Mouse (Mus musculus) neural tube, embryonic 13.5 days (tissue): ENCODE results near the gene Lmo3. TPM values are rescaled to one million over a fixed set of nuclear protein-coding genes. Genes with fewer than 3 reads are reported as not detected.

Experiments used
- ATAC-seq: fragments of 200-750 bp; cut with Nextera tagmentation; 2 replicates; pipeline ENCODE4 v1.8.0; 2017; ENCODE audit warnings: low read depth, mild to moderate bottlenecking, moderate TSS enrichment, moderate library complexity
- H3K27ac ChIP-seq: fragments of 300-500 bp; sonication (generic); replicated peaks from 2 replicates; pipeline ENCODE4 v1.5.1; 2015; ENCODE audit warnings: moderate library complexity, mild to moderate bottlenecking, inconsistent platforms
- H3K27me3 ChIP-seq: fragments of 300-500 bp; sonication (generic); 2 replicates; pipeline ENCODE4 v1.6.1; 2015; ENCODE audit warnings: mild to moderate bottlenecking, inconsistent platforms
- H3K36me3 ChIP-seq: fragments of 300-500 bp; sonication (generic); 2 replicates; pipeline ENCODE4 v1.6.1; 2015; ENCODE audit warnings: mild to moderate bottlenecking, inconsistent platforms
- H3K4me1 ChIP-seq: fragments of 300-500 bp; sonication (generic); replicated peaks from 2 replicates; pipeline ENCODE4 v1.6.1; 2015; ENCODE audit warnings: inconsistent platforms
- H3K4me2 ChIP-seq: fragments of 300-500 bp; sonication (generic); 2 replicates; pipeline ENCODE4 v1.6.1; 2015; ENCODE audit warnings: inconsistent platforms, mild to moderate bottlenecking, moderate library complexity
- H3K4me3 ChIP-seq: fragments of 300-500 bp; sonication (generic); 2 replicates; pipeline ENCODE4 v1.5.1; 2015; ENCODE audit warnings: mild to moderate bottlenecking, inconsistent platforms
- H3K9ac ChIP-seq: fragments of 300-500 bp; sonication (generic); 2 replicates; pipeline ENCODE4 v1.6.1; 2015; ENCODE audit warnings: moderate library complexity, mild to moderate bottlenecking, inconsistent platforms
- H3K9me3 ChIP-seq: fragments of 300-500 bp; sonication (generic); 2 replicates; pipeline ENCODE4 v1.6.1; 2016; ENCODE audit warnings: inconsistent platforms
- WGBS: fragments of 180-500 bp; shearing (Covaris S2); methylation state at CpG from one replicate; pipeline ENCODE4 v1.1.7; 2015; 5-methylcytosine and 5-hydroxymethylcytosine counted together
- polyA plus RNA-seq: library from polyadenylated mRNA; unstranded; fragments of >200 nt; fragmentation: Nextera tagmentation; extraction: Ambion mirVana; gene quantifications from 2 replicates; pipeline ENCODE4 v1.2.1, GENCODE M21; 2015

Gene Lmo3
- polyA plus RNA-seq, result 44.9 and 49.3 TPM in 2 replicates

DNA sequence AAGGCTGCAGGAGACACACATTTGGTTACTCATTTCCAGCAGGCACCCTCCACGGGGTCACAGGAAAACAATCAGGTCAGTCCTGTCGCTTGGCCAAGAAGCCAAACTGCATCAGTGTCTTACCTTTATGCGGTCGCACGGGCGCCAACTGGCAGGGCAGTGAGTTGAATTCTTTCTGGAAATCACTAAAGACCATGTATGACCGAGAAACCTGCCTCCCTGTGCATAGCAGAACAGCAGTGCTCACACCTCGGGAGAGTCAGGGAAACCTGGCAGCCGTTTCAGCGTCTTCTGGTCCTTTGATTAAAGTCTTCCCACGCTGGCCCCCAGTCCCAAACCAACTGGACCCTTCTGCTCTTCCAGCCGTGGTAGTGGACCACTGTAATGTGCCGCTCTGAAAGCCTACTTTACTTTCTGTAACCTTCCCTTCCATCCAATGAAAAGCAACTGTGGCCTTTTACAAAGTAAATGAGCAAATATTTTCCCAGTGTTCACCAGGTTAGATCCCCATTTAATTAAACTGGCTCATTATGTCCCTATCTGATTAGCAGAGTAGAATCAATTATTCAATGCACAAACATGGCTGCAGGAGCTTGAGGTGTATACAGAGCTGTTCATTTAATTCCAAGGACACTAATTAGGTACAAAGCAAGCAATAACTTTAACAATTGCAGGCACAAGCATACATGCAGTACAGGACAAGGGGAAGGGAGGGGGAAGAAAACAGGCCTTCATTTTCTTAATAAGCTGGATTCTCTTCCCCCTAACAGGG, at the start of gene Lmo3:
Lmo3 (minus strand) TSS at position 235 of the 772 bp plus-strand sequence.
- no peak within 1 kb of the TSS for H3K4me3 ChIP-seq
- H3K27ac ChIP-seq, result peak within 1 kb of the TSS; percentile 28; the same call in 1 of the 2 replicates
- H3K4me1 ChIP-seq, result peaks cover 19% of the 10 kb centered on the region
- no peaks in the 10 kb centered on the region for H3K36me3 ChIP-seq
- ATAC-seq, result peak; percentile 82
- WGBS, result 72% methylated on average over 13 of the region's 13 CpGs
- H3K9ac ChIP-seq, result no peak within 1 kb of the TSS
- no peaks in the 10 kb centered on the region for H3K27me3 ChIP-seq
- H3K4me2 ChIP-seq, result no peak within 1 kb of the TSS
- no peaks in the 10 kb centered on the region for H3K9me3 ChIP-seq

DNA sequence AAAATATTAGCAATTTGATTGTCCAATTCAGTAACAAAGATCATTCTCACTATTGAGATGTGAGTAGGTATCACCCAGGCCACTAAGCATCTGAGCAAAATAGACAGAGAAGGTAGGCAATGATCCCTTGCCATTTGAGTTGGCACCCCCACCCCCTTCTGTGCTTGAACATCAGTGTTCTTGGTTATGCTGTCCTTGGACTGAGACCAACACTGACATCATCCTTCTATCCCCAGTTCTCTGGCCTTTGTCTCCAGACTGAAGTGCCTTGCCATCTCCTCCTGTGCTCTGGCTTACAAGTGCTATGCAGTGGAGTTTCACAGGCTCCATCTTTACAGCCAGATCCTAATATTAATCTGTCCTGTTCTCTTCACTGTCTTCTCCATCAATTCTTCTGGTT, 39.0 kb upstream of the Lmo3 start:
- H3K4me2 ChIP-seq, result no peak overlapping the region
- H3K4me3 ChIP-seq, result no peak overlapping the region
- no peak overlapping the region for H3K9ac ChIP-seq
- ATAC-seq, result no peak
- no peak overlapping the region for H3K27ac ChIP-seq
- no peaks in the 10 kb centered on the region for H3K27me3 ChIP-seq
- no peaks in the 10 kb centered on the region for H3K36me3 ChIP-seq
- no peaks in the 10 kb centered on the region for H3K9me3 ChIP-seq
- H3K4me1 ChIP-seq, result no peaks in the 10 kb centered on the region

DNA sequence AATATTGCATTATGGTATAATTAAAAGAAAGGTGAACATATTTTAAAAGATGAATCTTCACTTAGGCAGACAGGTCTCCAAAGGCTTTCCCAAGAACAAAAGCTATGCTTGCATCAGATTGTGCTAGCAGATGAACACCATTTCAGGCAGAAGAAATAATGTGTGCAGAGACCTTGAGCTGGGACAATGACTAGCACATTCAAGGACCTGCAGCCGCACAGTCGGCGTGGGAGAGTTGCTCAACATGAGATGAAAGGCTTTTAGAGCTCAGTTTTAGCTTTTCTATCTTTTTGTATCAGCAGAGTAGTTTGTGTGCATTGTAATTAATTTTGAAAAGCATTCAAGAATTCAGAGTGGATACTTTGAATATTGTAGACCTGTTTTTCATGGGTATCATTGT, 36.6 kb upstream of the Lmo3 start:
- 89% methylated on average over 3 of the region's 3 CpGs for WGBS
- Histone ChIP-seq H3K4me3 (no peak overlapping the region), H3K4me2 (no peak overlapping the region), H3K9me3 (no peaks in the 10 kb centered on the region), H3K36me3 (no peaks in the 10 kb centered on the region), H3K9ac (no peak overlapping the region), H3K4me1 (no peaks in the 10 kb centered on the region), H3K27me3 (no peaks in the 10 kb centered on the region), H3K27ac (no peak overlapping the region)
- no peak for ATAC-seq

DNA sequence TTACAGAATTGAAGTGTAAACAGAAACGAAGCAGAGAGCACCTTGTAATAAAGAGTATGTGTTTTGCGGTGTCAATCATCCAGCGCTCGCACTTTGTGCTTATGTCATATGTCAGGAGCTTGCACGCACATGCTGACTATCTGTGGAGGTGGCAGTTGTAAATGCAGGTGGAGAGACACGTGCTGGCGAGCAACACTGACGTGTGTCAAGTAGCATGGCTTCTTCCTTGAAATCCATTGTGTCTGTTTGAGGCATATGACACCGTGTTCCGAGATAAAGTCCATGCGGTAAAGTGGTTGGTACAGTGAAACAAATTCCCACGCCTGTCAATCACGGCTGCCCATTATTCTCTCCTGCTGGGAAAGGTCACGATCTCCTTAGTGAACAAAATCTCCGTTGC, 15.2 kb upstream of the Lmo3 start:
- no peaks in the 10 kb centered on the region for H3K4me1 ChIP-seq
- H3K9ac ChIP-seq, result no peak overlapping the region
- no peaks in the 10 kb centered on the region for H3K36me3 ChIP-seq
- no peaks in the 10 kb centered on the region for H3K9me3 ChIP-seq
- WGBS, result 90% methylated on average over 15 of the region's 15 CpGs
- H3K27ac ChIP-seq, result no peak overlapping the region
- H3K4me2 ChIP-seq, result no peak overlapping the region
- ATAC-seq, result no peak
- no peak overlapping the region for H3K4me3 ChIP-seq
- H3K27me3 ChIP-seq, result no peaks in the 10 kb centered on the region

DNA sequence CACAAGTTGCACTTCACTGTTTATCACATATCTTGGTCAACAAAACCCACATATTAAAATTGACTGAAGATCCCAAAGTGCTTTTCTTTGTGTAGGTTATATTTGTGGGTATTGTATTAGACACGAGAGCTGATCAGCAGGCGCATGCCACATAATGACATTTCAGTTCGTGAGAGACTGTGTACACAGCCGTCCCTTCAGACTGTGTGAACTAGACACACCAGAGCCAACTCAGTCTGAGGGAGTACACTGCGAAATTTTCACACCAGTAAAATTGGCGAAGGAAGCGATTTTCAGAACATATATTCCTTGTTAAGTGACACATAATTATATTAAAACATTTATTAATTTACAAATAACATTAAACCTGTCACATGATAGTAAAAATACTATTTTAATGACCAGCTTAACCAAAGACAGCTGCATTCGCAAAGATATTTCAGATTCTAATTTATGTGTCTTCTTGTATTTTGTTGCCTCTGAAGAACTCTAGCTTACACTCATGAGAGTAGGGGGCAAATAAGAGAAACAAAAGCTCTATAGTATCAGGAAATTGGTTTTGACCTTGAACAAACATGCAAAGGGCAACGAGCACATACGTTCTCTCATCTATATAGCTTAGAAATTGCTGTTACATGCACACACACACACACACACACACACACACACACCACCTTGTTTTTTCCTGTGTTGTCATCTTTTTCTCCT, 14.4 kb upstream of the Lmo3 start:
- Histone ChIP-seq H3K27me3 (no peaks in the 10 kb centered on the region), H3K9ac (no peak overlapping the region), H3K27ac (no peak overlapping the region), H3K4me1 (no peaks in the 10 kb centered on the region), H3K4me3 (no peak overlapping the region), H3K9me3 (no peaks in the 10 kb centered on the region), H3K4me2 (no peak overlapping the region), H3K36me3 (no peaks in the 10 kb centered on the region)
- no peak for ATAC-seq
- WGBS, result 80% methylated on average over 10 of the region's 10 CpGs

DNA sequence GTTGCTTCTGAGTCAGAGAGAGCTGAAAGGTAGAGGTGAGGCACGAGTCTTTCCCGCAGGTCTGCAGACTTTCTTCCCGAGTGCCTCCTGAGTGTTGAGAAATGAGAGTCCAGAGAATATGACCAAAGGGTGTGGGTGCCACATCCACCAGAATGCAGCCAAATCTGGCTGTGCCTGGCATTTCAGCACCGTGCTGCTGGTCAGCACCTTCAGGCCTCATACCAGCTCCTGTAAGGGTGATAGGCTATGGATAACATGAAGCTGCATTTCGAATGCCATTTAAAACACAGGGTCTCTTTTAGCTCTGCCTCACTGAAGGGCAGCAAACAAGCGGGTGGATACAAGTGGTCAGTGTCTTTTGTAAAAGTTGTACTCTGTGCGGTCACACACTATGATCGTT, 1.5 kb upstream of the Lmo3 start:
- no peaks in the 10 kb centered on the region for H3K36me3 ChIP-seq
- no peak overlapping the region for H3K9ac ChIP-seq
- 67% methylated on average over 8 of the region's 8 CpGs for WGBS
- no peak for ATAC-seq
- H3K4me2 ChIP-seq, result 0 out of 2 replicates have a peak overlapping the region, but pooled peaks have one; percentile 1
- no peaks in the 10 kb centered on the region for H3K27me3 ChIP-seq
- H3K9me3 ChIP-seq, result no peaks in the 10 kb centered on the region
- 0 out of 2 replicates have a peak overlapping the region, but pooled peaks have one; percentile 28 for H3K27ac ChIP-seq
- H3K4me1 ChIP-seq, result peaks cover 19% of the 10 kb centered on the region
- H3K4me3 ChIP-seq, result no peak overlapping the region

DNA sequence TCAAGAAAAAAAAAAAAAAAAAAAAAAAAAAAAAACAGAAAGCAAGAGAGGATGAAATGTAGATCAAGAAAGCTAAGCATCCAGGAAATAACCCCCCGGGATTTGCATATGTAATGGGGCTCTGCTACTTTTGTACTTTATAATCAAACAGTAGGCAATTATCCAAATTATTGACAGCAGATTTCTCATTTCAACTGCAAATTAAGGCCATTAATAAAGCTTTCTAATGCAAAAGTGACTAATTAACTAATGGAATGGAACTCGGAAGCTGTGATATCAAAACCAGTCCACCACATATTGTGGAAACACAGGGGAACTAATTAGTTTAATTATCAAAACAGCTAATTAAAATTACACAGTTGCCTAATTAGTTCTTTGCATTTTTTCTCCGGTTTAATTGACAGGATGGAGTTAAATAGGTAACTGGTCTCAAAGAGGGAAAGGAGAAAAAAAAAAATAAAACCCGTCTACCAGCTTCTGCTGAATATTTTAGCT, 785 bp upstream of the Lmo3 start:
- Histone ChIP-seq H3K36me3 (no peaks in the 10 kb centered on the region), H3K4me2 (no peak overlapping the region), H3K4me1 (peaks cover 19% of the 10 kb centered on the region), H3K9ac (no peak overlapping the region), H3K4me3 (no peak overlapping the region), H3K27ac (no peak overlapping the region), H3K27me3 (no peaks in the 10 kb centered on the region), H3K9me3 (no peaks in the 10 kb centered on the region)
- ATAC-seq, result peak; percentile 49
- WGBS, result 43% methylated on average over 4 of the region's 4 CpGs

DNA sequence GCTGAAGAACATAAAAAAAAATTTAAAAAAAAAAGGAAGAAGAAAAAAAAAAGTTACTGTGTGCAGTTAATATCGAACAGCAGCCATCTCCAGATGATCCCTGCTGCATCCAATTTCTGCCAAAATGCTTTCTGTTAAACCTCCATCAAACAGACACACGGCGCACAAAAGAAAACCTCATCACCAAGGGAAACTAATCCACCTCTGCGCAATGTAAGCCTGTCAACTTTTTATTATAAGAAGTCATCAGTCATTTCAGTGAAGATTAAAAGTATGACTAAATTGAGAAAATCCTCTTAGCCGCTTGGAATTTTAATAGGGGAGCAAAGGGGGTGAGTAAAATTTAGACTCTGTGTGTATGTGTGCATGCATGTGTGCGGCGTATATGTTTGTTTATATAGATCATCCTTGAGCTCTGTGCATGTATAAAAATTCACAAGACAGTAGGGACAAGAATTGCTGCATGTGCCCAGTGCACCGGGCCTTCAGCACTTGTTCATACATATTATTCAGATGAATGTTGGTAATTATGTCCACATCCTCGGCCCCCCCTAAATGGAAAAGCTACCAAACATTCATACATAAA, 1.2 kb downstream of the Lmo3 start:
- no peak overlapping the region for H3K4me3 ChIP-seq
- H3K27me3 ChIP-seq, result no peaks in the 10 kb centered on the region
- ATAC-seq, result no peak
- 85% methylated on average over 9 of the region's 9 CpGs for whole genome bisulfite sequencing
- H3K27ac ChIP-seq, result no peak overlapping the region
- H3K4me1 ChIP-seq, result peaks cover 19% of the 10 kb centered on the region
- H3K36me3 ChIP-seq, result no peaks in the 10 kb centered on the region
- H3K9ac ChIP-seq, result no peak overlapping the region
- no peaks in the 10 kb centered on the region for H3K9me3 ChIP-seq
- H3K4me2 ChIP-seq, result no peak overlapping the region

DNA sequence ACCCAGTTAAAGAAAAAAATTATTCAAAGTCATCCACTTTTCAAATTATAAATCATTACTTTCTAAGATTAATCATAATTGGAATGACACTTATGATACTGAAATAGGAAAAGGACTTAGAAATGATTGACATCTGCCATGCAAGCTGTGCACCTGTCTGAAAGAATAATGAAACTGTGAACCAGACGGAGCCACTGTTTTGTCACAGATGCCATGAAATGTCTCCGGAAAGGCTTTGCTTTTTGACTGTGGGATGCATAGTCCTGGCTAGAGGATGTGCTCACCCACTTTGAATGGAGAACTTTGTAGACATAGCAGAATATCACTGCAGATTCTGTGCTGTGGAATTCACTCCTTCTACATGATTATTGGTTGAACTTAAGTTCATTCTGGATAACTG, 18.4 kb downstream of the Lmo3 start:
- H3K4me2 ChIP-seq, result no peak overlapping the region
- no peak overlapping the region for H3K9ac ChIP-seq
- H3K4me1 ChIP-seq, result no peaks in the 10 kb centered on the region
- ATAC-seq, result no peak
- no peaks in the 10 kb centered on the region for H3K9me3 ChIP-seq
- H3K4me3 ChIP-seq, result no peak overlapping the region
- no peaks in the 10 kb centered on the region for H3K36me3 ChIP-seq
- WGBS, result 84% methylated on average over 2 of the region's 2 CpGs
- no peak overlapping the region for H3K27ac ChIP-seq
- H3K27me3 ChIP-seq, result no peaks in the 10 kb centered on the region

DNA sequence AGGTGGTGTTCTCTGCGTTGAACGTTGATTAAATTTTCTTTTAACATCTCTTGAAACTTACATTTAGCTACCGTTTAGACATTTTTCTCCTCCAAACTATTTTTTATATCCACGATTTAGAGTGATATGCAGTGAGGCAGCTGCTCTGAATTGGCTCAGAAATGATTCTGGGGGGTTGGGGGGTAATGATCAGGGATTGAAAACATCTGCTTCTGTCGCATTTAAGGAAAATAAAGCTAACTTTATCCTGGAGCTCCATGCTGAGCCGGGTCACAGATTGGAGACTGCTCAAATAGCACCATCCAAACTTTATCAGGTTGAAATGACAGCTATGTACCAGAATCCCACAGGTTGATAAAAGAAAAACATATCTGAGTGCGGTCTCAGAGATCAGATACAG, 29.6 kb downstream of the Lmo3 start:
- H3K27ac ChIP-seq, result no peak overlapping the region
- H3K27me3 ChIP-seq, result no peaks in the 10 kb centered on the region
- ATAC-seq, result no peak
- H3K36me3 ChIP-seq, result no peaks in the 10 kb centered on the region
- H3K4me3 ChIP-seq, result no peak overlapping the region
- 83% methylated on average over 7 of the region's 7 CpGs for WGBS
- no peaks in the 10 kb centered on the region for H3K9me3 ChIP-seq
- H3K9ac ChIP-seq, result no peak overlapping the region
- H3K4me2 ChIP-seq, result no peak overlapping the region
- H3K4me1 ChIP-seq, result no peaks in the 10 kb centered on the region

DNA sequence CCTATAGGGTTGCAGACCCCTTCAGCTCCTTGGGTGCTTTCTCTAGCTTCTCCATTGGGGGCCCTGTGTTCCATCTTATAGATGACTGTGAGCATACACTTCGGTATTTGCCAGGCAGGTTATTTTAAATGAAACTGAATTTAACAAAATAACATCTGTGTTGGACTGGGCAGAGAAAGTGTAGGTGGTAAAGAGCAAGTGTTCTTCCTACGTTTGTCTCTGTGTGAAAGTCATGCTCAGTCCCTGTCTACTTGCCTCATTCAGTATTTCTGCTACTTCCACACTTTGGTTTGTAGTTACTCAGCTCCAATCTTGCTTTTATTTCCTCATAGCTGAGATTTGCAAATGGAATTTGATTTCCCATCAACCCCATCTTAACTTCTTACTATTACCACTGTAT, 46.9 kb downstream of the Lmo3 start:
- WGBS, result 88% methylated on average over 2 of the region's 2 CpGs

DNA sequence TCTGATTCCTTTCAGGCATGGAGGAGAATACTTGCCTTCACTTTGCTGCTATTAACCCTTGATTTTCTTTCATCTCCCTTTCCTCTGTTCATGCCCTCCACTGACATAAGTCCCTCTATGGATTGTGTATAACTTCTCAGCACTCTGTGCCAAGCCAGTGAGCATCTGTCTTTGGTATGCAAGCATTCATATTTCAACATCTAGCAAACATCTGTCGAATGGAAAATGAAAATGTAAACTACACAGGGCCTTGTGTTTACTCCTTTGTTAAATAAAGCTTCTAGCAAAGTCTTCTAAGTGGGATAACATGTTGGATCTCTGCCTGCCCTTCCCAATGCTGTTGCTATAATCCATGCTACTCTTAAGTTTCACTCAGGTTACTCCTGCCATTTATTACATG, 75.1 kb downstream of the Lmo3 start:
- ATAC-seq, result no peak
- Histone ChIP-seq H3K27me3 (no peaks in the 10 kb centered on the region), H3K9ac (no peak overlapping the region), H3K4me1 (no peaks in the 10 kb centered on the region), H3K4me2 (no peak overlapping the region), H3K9me3 (no peaks in the 10 kb centered on the region), H3K27ac (no peak overlapping the region), H3K4me3 (no peak overlapping the region), H3K36me3 (no peaks in the 10 kb centered on the region)
- 81% methylated on average over 1 of the region's 1 CpGs for WGBS

More for the DNA sequence above, 46.9 kb downstream of the Lmo3 start:
- Histone ChIP-seq H3K4me3 (no peak overlapping the region), H3K27ac (no peak overlapping the region), H3K9ac (no peak overlapping the region), H3K9me3 (no peaks in the 10 kb centered on the region), H3K36me3 (no peaks in the 10 kb centered on the region), H3K4me2 (no peak overlapping the region), H3K4me1 (no peaks in the 10 kb centered on the region), H3K27me3 (no peaks in the 10 kb centered on the region)
- ATAC-seq, result no peak
